Mouse (Mus musculus) frontal cortex, adult 2 months (tissue): ENCODE measurements around the gene Bloc1s1. TPM values are rescaled to one million over a fixed set of nuclear protein-coding genes. Genes with fewer than 3 reads are reported as not detected.

Experiments used
- DNase-seq, 2 experiments: peaks; one replicate each; pipeline ENCODE4 v3.0.0; 2022; ENCODE audit warnings: low spot score in 1 of 2; ENCODE audit errors: extremely low spot score in 1 of 2
- polyA plus RNA-seq: library from polyadenylated mRNA; depleted of rRNA; stranded (reverse); fragments of >200 nt; gene quantifications from 2 replicates; pipeline ENCODE4 v1.2.3, GENCODE M21; 2012

Bloc1s1 gene
- polyA plus RNA-seq, 1 experiment = 273 TPM

DNA sequence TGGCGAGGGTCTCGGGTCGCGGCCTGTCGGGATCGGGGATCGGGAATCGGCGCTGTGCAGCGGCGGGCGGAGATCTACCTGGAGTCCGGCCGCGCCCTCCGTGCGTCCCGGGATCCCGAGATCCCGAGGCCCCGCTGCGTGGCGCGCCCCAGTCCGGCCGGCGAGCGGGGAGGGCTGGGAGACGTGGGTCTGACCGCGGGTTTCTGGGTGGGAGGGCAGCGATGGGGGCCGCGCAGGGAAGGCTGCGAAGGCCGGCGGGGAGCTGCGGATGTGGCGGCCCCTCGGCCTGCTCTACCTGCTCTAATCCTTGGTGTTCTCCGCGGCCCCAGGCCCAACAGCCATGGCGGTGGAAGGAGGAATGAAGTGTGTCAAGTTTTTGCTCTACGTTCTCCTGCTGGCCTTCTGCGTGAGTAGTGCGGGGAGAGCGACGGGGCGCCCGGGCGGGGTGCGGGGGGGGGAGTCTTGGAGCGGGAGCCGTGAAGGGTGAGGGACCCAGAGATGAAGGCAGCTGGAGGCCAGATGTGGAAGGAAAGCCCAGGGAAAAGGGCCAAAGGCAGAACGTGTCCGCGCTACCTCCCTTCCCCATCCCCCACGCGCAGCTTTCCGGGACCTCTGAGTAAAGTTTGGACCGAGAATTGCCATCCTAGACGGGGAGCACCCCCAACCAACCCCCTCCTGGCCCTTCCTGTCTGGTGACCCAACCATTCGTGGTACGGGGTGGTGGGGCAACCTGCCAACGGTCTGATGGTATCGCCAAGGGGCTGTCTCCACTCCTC lies 13.6 kb downstream of the Bloc1s1 start:
- DNase-seq = no peak

DNA sequence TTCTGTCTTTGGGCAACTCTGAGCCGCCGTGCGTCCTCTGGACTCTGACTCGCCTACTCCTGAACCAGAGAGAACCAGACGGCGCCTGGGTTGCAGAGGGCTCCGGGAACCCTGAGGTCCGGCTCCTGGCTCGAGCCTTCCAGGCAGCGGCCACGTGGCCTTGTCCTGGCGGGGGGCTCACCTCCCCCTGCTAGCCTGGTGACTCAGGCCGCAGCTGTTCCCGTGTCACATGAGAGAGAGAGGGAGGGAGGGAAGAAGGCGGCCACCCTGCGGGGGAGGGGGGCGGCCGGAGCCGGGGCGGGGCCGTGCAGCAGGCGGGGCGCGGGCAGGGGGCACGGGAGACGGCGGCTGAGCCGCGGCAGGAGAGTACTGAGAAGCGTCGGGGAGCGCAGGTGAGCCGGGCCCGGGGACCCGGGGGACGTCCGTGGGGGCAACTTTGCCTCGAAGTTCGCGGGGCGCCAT lies 14.2 kb downstream of the Bloc1s1 start:
- DNase-seq = peak; percentile 58 to 67

DNA sequence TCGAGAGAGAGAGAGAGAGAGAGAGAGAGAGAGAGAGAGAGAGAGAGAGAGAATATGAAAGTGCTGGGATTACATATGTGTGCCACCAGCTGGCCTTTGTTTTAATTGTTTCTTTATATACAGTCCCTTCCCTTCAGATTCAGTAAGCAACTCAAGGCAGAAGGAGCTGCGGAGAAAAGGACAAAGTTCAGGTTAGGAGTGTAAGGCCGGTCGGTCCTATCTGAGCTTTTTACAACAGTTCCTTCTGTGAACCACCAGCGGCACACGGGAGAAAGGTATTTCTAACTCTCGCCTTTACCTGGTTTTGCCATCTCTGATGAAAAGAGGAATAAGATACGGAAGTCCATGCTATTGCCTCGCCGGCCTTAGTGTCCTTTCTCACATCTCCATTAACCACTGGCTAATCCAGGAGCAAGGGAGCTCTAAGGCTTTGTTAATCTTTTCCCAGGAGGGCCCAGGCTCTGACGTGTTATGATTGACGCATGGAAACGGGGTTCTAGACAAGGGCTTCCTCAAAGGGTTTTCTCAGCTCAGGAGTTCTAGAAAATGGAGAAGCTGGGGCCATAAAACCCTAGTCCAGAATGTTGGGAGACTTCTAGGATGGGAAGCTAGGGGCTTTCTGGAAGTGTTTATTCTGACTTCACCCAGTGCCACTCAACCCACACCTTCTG lies 14.9 kb downstream of the Bloc1s1 start:
- DNase-seq = no peak

GRCm38 (mm10) chr10:128904812-128905211 lies 19.0 kb downstream of the Bloc1s1 start:
- no peak for DNase-seq

- DNase-seq = no peak
These were observed 21.3 kb downstream of the Bloc1s1 start for GRCm38 (mm10) chr10:128902409-128902988.

- no peak for DNase-seq
These were observed 22.4 kb downstream of the Bloc1s1 start for GRCm38 (mm10) chr10:128901409-128901808.

- no peak for DNase-seq
These were observed 23.1 kb downstream of the Bloc1s1 start, which contains the start of gene Cd63 for GRCm38 (mm10) chr10:128900698-128901097. TSS of gene Cd63 (plus strand) at chr10:128900989.

DNA sequence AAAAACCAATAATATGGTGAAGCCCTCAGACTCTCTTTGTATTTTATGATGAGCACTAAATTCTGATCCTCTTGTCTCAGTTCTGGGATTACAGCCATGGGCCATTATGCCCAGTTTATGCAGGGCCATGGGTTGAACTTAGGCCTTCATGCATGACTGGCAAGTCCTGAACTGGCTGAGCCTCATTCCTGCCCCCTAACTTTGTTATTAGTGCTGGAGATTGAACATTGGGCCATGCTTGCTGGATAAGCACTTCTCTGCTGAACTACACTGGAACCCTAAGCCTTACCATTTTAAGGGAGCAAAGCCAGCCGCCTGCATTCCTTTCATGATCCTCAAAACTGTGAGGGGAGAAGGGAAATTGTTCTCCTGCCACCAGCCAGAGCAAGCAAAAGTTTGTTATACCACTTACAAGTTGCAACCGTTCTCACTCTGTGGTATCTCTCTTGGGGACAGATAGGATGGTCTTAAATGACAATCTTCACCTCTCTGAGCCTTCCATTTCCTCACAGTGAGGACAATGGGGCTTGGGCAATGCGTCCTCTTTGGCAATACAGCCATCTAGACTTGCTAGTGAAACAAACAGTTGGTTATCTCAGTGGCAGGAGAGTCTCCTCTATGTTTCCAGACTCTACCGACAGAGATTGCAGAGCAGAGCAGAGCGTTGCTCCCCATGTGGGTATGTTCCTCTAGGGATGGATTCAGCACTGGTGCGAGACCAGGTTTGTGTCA lies 23.9 kb downstream of the Bloc1s1 start:
- DNase-seq = no peak

GRCm38 (mm10) chr10:128897501-128897900 lies 26.3 kb downstream of the Bloc1s1 start:
- peak in 1 of 2 experiments; percentile 62 for DNase-seq

GRCm38 (mm10) chr10:128896807-128897206 lies 27.0 kb downstream of the Bloc1s1 start:
- DNase-seq = no peak

GRCm38 (mm10) chr10:128895952-128896693 lies 27.7 kb downstream of the Bloc1s1 start:
- peak in 1 of 2 experiments; percentile 53 for DNase-seq

DNA sequence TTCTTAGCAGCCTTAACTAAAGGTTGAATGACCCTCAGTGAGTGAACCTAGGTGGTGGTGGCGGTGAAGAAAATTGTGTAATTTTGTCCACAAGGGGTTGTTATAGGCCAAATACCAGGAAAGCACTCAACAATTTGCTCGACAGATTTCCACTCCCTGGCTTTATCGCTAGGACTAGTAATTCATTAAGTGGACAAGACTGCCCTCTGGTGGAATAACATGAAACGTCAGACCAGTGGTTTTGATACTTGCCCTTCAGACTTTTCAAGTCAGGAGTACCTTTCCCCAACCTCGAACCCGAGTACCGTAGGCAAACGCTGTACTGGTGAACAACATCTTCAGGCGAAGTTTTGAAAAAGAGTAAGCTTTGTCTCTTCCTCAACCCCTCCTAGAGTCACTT lies 28.4 kb downstream of the Bloc1s1 start:
- DNase-seq = peak; percentile 56 to 94

DNA sequence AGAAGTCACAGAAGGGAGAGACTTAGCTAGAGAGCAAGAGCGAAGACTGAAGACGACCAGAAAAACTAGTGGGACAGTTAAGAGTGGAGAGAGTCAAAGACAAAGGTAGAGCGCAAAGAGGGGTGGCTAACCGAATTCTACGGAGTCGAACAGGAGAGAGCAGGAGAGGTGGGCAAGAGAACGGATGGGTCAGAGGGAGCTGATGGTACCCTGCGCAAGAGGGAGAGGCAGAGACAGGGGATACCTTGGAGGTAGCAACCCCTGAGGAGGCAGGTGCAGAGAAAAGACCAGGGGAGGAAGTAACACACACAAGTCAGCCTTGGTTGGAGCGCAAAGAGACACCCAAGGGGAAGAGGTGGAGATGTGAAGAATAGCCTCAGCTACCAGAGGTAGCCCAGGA lies 31.6 kb downstream of the Bloc1s1 start:
- no peak for DNase-seq

GRCm38 (mm10) chr10:128891296-128892094 lies 32.3 kb downstream of the Bloc1s1 start, which contains the start of gene Gdf11:
TSS of gene Gdf11 (minus strand) at chr10:128891718.
- DNase-seq = peak in 1 of 2 experiments; percentile 53

- DNase-seq = no peak
These were observed 33.2 kb downstream of the Bloc1s1 start for GRCm38 (mm10) chr10:128890383-128891295.

DNA sequence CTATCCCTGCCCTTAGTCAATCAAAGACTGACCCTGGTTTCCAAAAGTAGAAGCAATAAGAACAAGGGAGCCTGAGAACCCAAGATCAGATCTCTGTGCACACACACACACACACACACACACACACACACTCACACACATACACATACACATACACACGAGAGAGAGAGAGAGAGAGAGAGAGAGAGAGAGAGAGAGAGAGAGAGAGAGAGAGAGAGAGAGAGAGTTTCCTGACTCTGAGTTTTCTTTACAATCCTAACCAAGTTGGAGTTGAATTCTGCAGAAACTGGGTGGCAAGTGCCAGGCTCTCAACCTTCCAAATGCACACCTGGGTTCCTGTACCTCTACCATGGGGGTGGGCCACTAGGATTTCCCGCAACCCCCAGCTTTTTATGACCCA lies 34.0 kb downstream of the Bloc1s1 start:
- no peak for DNase-seq

DNA sequence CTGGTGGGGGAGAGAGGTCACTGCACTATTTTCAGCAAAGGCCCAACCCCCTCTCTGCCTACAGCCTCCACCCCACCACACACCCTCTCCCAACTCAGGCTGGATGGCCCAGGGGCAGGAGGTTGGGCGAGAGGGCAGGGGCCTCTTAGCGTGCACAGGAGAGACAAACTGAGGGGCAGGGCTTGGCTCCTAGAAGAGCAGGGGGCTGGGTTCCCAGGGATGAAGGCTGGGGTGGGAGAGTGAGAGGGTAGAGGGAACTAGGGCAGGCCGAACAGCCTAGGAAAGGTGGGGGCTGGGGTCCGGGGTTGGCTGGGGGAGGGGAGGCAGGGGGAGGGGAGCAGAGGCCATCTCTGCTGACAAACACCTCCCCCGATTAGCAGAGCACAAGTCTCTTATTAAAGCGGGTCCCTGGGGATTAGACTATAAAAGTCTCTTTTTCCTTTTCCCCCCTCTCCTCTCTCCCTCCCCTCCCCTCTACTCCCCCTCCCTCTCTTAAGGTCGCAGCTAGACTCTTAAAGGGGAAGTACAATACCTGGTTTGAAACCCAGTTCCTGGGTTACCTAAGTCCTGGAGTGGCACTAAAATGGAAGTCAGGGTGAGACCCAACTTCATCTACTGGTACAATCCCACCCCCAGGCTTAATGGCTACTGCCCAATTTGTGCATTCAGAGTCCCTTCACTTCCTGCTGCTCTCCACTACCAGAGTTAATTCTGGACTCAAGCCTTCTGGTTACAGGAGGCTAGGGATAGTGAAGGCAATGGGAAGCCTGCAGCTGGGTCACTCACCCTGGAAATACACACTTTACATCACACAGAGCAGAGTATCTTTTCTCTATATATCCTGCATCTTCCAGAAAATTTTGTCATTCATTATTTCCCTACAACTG lies 34.7 kb downstream of the Bloc1s1 start:
- DNase-seq = no peak
